Mouse (Mus musculus) embryo, embryonic 11 days (tissue): Measurements from ENCODE around the gene 1500011B03Rik.

Source experiments
- DNase-seq: peaks from one replicate; pipeline ENCODE4 v3.0.0-alpha.2; 2015

Gene 1500011B03Rik

DNA sequence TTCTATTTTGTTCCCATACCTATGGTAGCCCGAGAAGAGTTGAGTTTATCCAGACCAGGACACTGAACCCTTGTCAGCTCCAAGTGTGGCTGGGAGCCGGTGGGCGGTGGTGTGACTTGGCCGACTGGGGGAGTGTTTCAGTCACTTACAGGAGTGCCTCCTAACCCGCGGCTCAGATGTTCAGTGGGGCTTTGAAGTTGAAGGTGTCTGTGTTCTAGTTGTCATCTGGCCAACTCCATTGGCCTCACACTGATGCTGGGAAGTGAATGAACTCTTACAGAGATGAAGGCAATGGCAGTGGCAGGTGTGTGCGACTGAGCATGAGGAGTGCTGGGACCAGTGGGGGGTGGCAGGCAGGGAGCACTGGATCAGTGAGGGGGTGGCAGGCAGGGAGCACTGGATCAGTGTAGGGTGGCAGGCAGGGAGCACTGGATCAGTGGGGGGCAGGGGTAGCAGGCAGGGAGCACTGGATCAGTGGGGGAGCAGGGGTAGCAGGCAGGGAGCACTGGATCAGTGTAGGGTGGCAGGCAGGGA, 43.2 kb downstream of the 1500011B03Rik start:
- no peak for DNase-seq

DNA sequence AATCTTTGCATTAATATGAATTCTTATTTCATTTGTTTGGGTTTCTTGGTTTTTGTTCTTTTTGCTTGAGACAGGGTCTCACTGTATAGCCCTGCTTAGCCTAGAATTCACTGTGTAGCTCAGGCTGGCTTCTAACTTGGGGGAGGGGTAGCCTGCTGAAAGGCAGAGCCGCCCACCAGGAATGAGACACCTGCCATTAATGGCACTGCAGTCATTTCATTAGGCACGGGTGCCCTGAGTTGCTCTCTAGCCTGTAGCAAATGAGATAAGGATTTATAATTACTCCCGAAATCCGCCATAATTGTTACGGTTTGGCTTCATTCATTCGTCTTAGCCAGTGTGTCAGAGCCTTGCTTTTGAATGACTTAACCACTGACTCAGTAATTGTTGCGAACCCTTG, 47.1 kb downstream of the 1500011B03Rik start:
- DNase-seq: no peak

DNA sequence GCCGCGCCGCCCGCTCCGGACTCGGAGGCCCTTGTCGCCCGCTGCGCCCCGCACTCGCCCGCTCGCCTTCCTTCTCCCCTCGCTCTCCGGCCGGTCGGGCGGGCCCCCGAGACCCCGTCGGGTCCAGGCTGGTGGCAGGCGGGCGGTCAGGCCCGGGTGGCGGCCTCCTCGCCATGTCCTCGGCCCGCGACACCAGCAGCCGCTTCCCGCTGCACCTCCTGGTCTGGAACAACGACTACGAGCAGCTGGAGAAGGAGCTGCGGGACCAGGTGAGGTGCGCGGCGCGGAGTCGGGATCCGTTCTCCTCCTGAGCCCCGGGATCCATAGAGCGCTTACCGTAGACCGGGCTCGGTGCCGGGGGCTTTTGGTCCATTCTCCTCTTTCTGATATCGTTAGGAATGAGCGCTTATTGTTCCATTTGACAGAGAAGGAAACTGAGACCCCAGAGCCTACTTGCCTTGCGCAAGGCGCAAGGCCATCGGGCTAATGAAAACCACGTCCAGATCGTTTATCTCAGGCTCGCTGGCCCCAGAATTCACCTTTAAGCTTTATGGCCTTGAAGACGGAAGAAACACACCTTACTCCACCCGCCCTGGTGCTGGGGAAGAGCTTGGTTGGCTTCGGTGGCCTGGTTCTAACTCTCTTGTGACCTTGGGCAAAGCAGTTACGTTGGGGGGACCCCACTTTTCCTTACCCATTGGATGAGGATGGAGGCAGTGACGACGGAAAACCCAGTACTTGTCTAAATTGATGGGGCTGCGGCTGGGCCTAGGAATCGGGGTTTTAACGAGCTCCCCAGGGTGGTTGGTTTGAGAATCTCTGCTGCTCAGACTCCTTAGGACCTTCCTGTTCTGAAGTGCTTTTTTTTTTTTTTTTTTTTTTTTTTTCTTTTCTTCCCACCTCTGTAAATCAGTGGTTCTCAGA, 48.0 kb downstream of the 1500011B03Rik start, which contains the start of gene Git2:
Git2 (minus strand) TSS at position 462 of the 924 bp plus-strand sequence.
- DNase-seq: peak; percentile 26

DNA sequence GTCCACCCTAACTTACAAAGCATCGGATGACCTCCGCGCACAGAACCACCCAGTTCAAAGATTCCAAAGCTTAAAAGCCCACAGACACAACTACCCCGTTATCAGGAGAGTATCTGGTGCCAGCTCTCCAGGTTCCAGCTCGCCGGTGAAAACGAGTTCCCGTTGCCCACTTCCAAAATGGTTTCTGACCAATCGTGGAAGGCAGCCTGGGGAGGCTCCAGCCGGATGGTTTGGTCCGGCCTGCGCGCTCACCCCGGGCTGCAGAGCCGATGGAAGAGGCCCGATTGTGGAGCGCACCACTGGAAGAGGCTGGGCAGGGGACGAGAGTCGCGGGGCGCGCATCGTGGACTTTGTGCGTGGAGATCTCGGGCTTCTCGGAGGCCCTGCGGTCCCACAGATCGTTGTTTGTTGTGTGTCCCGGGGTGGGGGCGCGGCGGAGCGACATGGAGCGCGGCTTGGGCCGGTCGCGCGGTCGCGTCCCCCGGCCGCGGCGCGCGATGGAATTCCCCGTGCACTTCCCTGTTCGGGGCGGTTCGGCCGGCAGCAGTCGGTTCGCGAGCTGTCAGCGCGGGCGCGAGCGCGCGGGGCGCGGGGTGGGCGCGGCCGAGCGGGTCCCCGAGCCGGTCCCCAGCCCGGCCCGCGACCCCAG, 48.7 kb downstream of the 1500011B03Rik start, which contains the start of gene Ankrd13a:
Ankrd13a (plus strand) TSS at position 275 of the 649 bp plus-strand sequence.
- DNase-seq: peak; percentile 96

DNA sequence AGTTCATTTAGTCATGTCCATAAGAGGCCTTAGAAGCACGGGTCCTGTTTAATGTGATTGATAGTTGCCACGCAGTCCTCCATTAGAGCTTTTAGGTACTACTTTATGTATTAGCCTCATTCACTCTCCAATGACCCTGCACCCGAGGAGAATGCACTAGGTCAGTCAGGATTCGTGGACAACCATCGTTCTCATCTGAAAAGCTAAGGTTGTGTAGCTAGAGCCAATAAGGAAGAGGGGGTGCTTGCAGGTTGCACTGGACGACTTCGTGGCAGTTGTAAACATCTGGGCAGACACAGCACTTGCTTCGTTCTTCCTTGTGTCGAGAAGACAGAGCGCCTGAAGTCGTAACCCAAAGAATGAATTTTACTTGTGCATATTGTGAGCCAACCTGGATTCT, 49.5 kb downstream of the 1500011B03Rik start:
- DNase-seq: peak; percentile 34

DNA sequence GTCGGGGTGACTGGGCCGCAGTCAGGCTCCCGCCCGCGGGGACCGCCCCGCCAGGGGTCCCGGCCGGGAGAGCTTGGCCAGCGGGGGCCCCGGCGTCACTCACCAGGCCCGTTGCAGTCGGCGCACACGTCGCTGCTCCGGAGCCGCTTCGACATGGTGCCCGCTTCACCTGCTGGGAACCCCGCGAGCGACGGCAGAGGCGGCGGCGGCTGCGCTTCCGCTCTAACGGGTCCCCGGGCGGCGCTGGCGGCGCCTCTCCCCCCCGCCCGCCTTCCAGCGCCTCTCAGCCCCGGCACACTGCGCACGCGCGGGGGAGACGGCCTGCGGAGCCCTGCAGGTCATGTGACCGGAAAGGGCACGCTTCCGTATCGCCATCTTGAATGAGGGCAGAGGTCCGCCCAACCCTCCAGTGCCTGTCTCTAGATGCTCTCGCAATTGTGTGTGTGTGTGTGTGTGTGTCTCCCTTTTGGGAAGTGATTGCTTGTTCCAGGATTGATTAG, 50.0 kb downstream of the 1500011B03Rik start:
- DNase-seq: peak; percentile 99

DNA sequence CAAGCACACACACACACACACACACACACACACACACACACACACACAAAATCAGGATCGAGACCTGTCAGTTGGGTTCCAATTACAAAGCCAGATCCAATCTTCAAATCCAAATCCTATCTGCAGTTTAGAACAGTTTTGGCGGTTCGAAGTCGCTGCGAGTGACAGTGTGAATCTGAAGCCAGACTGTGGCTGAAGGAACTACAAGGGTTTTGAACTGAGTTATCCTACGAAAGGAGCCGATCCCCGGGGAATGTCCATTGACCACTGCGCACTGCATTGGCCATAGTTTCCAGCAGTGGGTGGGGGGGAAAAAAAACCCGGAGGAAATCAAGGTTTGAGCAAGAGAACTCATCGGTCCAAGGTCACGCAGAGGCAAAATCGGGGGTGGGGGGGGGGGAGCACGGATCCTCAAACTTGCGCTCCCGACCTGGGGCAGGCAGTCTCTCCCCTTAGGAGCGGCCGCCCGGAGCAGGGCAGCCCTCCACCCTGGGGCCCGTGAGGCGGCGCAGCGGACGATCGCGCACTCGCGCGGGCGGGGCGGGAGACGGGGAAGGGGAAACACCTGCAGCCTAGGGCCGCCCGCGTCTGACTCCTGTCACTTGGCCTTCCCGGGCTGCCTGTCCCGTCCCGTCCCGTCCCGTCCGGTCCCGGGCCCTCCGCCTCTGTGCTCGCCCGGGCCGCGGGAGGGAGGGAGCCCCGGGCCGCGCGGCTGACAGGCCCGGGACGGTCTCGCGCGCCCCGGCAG, 50.6 kb downstream of the 1500011B03Rik start:
- peak; percentile 68 for DNase-seq

DNA sequence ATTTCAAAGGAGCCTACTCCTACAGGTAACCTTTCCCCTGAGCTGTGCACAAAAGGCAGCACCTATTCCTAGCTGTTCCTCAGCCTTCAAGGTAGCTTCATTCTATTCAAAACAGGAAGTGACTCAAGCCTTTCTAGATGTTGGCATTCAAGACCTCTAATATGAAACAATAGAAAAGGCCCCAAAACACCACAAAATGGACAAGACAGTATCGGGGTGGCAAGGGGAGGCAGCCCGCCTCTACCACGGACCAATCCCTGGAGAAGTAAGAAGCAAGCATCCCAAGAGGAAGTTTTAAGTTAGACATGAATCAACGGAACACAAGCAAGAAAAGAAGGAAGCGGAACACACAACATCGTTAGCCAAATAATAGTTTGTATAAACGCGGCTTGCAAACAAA, 51.5 kb downstream of the 1500011B03Rik start:
- DNase-seq: no peak

DNA sequence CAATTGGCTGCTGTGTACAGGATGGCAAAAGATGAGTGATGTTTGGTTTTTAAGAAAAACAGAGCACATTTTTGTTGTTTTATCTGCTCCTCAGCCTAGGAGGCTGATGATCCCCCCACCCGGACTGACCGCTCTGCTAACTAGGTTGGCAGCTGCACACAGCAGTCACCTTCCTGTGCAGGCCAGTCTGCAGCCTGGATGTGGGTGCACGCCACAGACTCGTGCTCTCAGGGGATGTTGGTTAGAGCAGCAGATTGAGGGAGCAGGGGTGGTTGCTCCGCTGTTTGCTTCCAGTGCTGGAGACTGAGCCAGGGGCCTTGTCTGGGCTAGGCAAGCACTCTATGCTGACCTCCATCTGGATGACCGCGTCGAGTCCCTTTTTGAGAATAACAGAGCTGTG, 53.5 kb downstream of the 1500011B03Rik start:
- DNase-seq: no peak

DNA sequence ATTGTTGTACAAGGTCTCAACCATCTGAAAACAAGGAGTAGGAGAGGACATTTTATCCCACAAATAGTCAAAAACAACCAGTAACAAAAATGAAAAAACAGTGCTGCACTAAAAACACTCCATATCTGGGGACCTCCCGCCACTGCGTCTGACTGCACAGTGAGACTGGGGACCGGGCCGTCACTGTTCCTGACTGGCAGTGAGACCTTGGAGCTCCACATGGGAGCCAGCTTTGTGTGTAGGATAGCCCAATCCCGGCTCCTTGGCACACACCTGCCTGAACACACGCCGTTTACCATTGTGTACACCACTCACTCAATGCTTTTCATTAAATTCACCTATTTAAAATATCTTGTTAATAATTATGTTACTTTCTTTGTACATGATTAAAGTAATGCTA, 56.1 kb downstream of the 1500011B03Rik start:
- no peak for DNase-seq

DNA sequence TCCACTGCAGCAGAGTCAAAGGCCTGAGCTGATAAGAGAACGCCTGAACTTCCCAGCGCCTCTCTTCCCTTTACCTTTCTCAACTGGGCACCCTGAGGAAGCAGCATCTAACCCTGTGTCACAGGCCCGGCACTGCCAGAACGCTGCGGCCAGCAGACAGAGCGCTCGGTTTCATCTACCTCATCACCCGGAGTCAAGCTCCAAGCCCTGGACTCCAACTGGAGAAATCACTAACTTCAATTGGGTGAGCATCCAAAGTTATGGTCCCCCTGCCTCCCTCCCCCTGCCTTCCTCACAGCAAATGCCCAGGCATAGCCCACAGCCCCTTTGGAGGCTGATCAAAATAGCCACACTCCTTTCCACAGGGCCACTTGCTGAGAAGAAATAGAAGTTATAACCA, 56.6 kb downstream of the 1500011B03Rik start:
- DNase-seq: no peak

DNA sequence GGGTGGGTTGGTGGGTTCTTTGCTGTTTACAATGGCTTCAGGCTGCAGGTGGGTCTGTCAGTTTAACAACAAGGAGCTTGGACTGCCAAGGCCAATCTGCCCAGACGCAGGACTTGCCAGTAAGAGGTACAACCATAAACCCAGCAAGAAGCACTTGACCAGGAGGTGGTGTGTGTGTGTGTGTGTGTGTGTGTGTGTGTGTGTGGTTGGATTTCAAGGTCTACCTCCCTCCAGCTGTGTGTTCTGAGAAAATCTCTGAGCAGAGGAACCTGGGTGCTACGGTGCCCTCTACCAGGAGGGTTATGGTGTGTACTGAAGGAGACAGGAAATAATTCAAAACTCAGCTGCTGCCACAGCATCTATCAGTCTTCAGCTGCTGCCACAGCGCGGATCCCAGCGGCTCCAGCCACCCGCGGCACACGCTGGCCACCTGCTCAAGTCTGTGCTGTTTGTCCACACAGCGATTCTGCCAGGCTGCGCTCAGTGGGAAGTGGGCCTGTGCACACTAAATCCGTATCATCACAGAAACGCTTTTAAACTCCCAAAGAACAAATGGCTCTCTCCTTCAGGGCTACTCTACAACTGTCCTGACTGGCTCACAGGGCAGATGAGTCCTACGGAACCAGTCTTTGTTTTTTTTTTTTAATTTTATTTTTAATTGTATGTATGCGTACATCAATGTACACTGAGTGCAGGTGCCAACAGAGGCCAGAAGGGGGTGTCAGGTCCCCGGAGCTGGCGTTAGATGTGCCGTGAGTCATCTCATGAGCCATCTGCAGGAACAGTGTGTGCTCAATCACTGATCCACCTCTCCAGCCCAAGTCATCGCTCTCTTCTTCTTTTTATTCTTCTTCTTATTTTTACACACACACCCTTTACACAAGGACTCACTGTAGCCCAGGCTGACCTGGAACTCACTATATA, 58.2 kb downstream of the 1500011B03Rik start:
- no peak for DNase-seq

DNA sequence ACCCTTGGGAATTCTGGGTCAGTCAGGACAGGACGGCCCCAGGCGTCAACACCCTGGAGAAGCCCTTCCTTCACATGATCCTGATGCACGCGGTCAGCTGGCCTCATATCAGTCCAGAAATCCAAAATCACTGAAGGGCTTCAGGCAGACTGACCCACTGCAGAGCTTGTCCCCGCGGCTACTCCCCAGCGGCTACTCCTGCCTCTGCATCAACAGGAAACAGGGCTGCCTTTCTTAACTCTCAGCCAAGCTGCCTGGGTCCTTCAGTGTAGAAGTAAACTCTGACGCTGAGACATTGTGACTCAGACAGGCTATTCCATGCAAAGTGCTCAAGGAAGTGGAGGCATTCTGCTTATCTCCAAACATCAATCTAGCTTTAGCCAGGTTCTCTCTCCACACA, 61.3 kb downstream of the 1500011B03Rik start:
- DNase-seq: no peak

DNA sequence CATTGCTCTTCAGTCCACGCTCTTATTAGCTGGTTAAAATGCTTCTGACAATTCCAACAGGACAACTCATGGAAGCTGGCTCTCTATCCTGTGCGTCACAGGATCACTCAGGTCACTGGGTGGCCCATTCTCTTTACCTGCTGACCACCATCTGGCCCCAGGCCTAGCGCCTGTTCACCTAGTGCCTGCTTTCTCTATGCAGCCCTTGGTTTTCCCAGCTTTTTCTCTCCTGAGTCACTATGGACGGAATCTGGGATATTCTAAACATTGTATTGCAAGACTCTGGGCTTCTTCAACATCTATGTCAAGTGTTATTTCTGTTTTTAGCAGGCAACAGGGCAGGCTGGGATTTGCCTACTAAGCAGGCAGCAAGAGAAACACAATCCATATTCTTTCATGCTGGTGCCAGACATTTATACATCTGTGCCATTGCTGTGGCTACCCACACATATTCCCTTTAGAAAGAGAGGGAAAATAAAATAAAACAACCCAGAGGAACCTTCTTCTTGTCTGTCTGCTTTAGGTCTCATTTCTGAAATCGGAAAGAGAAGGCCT, 63.7 kb downstream of the 1500011B03Rik start:
- no peak for DNase-seq
